In the genomic region with DNA sequence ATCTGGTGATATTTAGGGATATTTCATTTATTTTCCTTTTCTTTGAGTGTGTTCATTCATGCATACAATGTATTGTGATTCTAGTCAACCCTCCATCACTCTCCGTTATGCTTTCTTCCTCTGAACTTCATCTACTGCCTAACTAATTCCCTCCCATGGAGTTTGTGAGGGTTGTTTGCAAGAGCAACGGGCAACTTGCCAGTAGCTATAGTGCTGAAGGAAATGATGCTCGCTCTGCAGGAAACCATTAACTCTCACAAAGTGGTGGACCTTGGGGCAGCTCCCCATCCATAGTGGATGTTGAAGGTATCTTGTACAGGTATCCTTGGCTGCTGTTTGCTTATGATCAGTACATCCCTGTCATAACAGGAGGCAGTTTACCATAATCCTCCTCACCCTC, we compare ENCODE assay signal across 18 mouse cellular contexts. TPM values are rescaled to one million over a fixed set of nuclear protein-coding genes. Genes with fewer than 3 reads are reported as not detected.
DNase-seq lines count a peak whose midpoint lies in the region; ATAC-seq lines count a peak whose summit lies in the region.
"Had no signal": no experiment of that assay in that cellular context is flagged by ENCODE, and none has a peak within 500 bp of the region (broad histone marks: within the 10 kb centered on the region; RNA-seq: fewer than 3 reads in every experiment).

No protein-coding gene starts in this region.

- peak; percentile 19 to 21 for DNase-seq in kidney, postnatal 4 days
- no peak for DNase-seq in kidney, adult 8-10 months
- DNase-seq in midbrain, embryonic 14.5 days = peak; percentile 42
- DNase-seq in retina, postnatal 1 day = peak; percentile 74
- DNase-seq in heart, adult 9 months (ENCODE audit: low spot score in 2 of 2) = no peak
- no peak for DNase-seq in adrenal gland, postnatal 36 days
- DNase-seq: cerebellum, adult 8-10 months; heart, adult 2 months; heart, postnatal 14 days; kidney, postnatal 36 days; layer of hippocampus, postnatal 36 days; liver, embryonic 13.5 days; lung, postnatal 4 days had no signal

- 0 out of 2 replicates have a peak overlapping the region, but pooled peaks have one; percentile 7 for H3K4me3 ChIP-seq in forebrain, embryonic 16.5 days (replicated peaks; ENCODE audit: low read length)
- H3K4me3 ChIP-seq in midbrain, embryonic 14.5 days (replicated peaks; ENCODE audit: low read depth, low read length) = no peak overlapping the region
- H3K4me3 ChIP-seq: heart, adult 2 months; limb, embryonic 10.5 days; liver, embryonic 13.5 days had no signal

- no peaks in the 10 kb centered on the region for H3K9me3 ChIP-seq in forebrain, embryonic 16.5 days (ENCODE audit: control insufficient read depth, low read length)
- H3K9me3 ChIP-seq in midbrain, embryonic 14.5 days (ENCODE audit: control insufficient read depth, low read length) = no peaks in the 10 kb centered on the region
- H3K9me3 ChIP-seq: limb, embryonic 10.5 days; liver, embryonic 13.5 days had no signal

- H3K4me2 ChIP-seq in forebrain, embryonic 16.5 days (ENCODE audit: low read length) = peak overlapping the region; percentile 25
- peak overlapping the region; percentile 33 for H3K4me2 ChIP-seq in midbrain, embryonic 14.5 days (ENCODE audit: low read length)
- H3K4me2 ChIP-seq: liver, embryonic 13.5 days had no signal

- H3K9ac ChIP-seq in forebrain, embryonic 16.5 days (replicated peaks; ENCODE audit: low read depth, low read length) = no peak overlapping the region
- no peak overlapping the region for H3K9ac ChIP-seq in midbrain, embryonic 14.5 days (replicated peaks; ENCODE audit: low read length)
- H3K9ac ChIP-seq: liver, embryonic 13.5 days had no signal

- no peaks in the 10 kb centered on the region for H3K36me3 ChIP-seq in forebrain, embryonic 16.5 days (ENCODE audit: control insufficient read depth, insufficient read depth)
- H3K36me3 ChIP-seq in midbrain, embryonic 14.5 days (ENCODE audit: control insufficient read depth, insufficient read depth, low read length) = no peaks in the 10 kb centered on the region
- H3K36me3 ChIP-seq: limb, embryonic 10.5 days; liver, embryonic 13.5 days had no signal

- no peaks in the 10 kb centered on the region for H3K4me1 ChIP-seq in forebrain, embryonic 16.5 days (replicated peaks; ENCODE audit: control insufficient read depth, insufficient read depth, low read length)
- H3K4me1 ChIP-seq in midbrain, embryonic 14.5 days (ENCODE audit: control insufficient read depth, insufficient read depth, low read length) = no peaks in the 10 kb centered on the region
- H3K4me1 ChIP-seq: liver, embryonic 13.5 days had no signal

- no peak overlapping the region for H3K27ac ChIP-seq in forebrain, embryonic 16.5 days (ENCODE audit: low read length)
- H3K27ac ChIP-seq in midbrain, embryonic 14.5 days (replicated peaks; ENCODE audit: low read depth, low read length) = no peak overlapping the region
- H3K27ac ChIP-seq: heart, adult 2 months; limb, embryonic 10.5 days; liver, embryonic 13.5 days had no signal

- 0 out of 2 replicates have a peak, but pooled peaks cover 3% of the 10 kb centered on the region for H3K27me3 ChIP-seq in forebrain, embryonic 16.5 days (replicated peaks; ENCODE audit: control insufficient read depth, insufficient read depth, low read length)
- H3K27me3 ChIP-seq in midbrain, embryonic 14.5 days (ENCODE audit: control insufficient read depth, insufficient read depth, low read length) = no peaks in the 10 kb centered on the region
- H3K27me3 ChIP-seq: liver, embryonic 13.5 days had no signal

- WGBS in forebrain, embryonic 16.5 days = 19% methylated on average over 3 of the region's 3 CpGs
- WGBS in midbrain, embryonic 14.5 days = 50% methylated on average over 3 of the region's 3 CpGs

- ATAC-seq in forebrain, embryonic 16.5 days = no peak; the same call in 1 of the 2 replicates
- ATAC-seq in midbrain, embryonic 14.5 days (ENCODE audit: low FRiP score, low TSS enrichment) = peak; percentile 12; the same call in 1 of the 2 replicates
- ATAC-seq: CD4-positive, CD25-positive, alpha-beta regulatory T cell, adult 4 months; intestine, postnatal 0 days had no signal

RNA-seq across cellular contexts. Expression of gene A2ml1, which starts 20.6 kb away (rescaled TPM):
- 3.4 and 3.9 TPM in 2 replicates for polyA plus RNA-seq in forebrain, embryonic 16.5 days (2015; fragmentation: Nextera tagmentation; extraction: Ambion mirVana)
- polyA plus RNA-seq in midbrain, embryonic 14.5 days (2014; fragmentation: Nextera tagmentation; extraction: Ambion mirVana) = 0.43 and 1.00 TPM in 2 replicates
- not detected for total RNA-seq in adrenal gland, postnatal 36 days (2021)
- total RNA-seq: heart, adult 2 months; heart, postnatal 14 days had no signal
- polyA plus RNA-seq: CD4-positive, CD25-positive, alpha-beta regulatory T cell, adult 4 months had no signal

RNA-seq across cellular contexts. Expression of gene Klrb1a, which starts 21.3 kb away (rescaled TPM):
- not detected in 2 replicates for polyA plus RNA-seq in forebrain, embryonic 16.5 days (2015; fragmentation: Nextera tagmentation; extraction: Ambion mirVana)
- not detected in 2 replicates for polyA plus RNA-seq in midbrain, embryonic 14.5 days (2014; fragmentation: Nextera tagmentation; extraction: Ambion mirVana)
- not detected for total RNA-seq in adrenal gland, postnatal 36 days (2021)
- total RNA-seq: heart, adult 2 months; heart, postnatal 14 days; layer of hippocampus, postnatal 36 days had no signal
- polyA plus RNA-seq: CD4-positive, CD25-positive, alpha-beta regulatory T cell, adult 4 months; intestine, postnatal 0 days; limb, embryonic 10.5 days; stomach, embryonic 16.5 days had no signal

Comparison
In these comparisons a context has a peak if more than half of its experiments do, and no peak if none do; other contexts are left out.
1. DNase-seq: peak in kidney, postnatal 4 days (2 of 2), midbrain, embryonic 14.5 days (single experiment) and retina, postnatal 1 day (single experiment); none in kidney, adult 8-10 months (0 of 2), heart, adult 9 months (0 of 2) and adrenal gland, postnatal 36 days (0 of 2).